8 mouse cellular contexts compared by ENCODE assay signal in genomic region chr3:90254419-90255193, GRCm38 (mm10). TPM values are rescaled to one million over a fixed set of nuclear protein-coding genes. Genes with fewer than 3 reads are reported as not detected.
DNase-seq lines count a peak whose midpoint lies in the region; ATAC-seq and TF ChIP-seq lines count a peak whose summit lies in the region.

No protein-coding gene starts in this region.

- peaks cover 32% of the 10 kb centered on the region for H3K79me3 ChIP-seq in C2C12 (ENCODE audit: low read depth)

- ATAC-seq in megakaryocyte progenitor cell, adult 5-6 weeks (replicated peaks; ENCODE audit: poor library complexity) = peak; percentile 38
- no peak; the same call in none of the 2 replicates for ATAC-seq in frontal cortex, adult (ENCODE audit: low TSS enrichment)

- peak; percentile 76 for DNase-seq in embryo, embryonic 10 days (ENCODE audit: low spot score)
- no peak for DNase-seq in embryo, embryonic 9.5 days (ENCODE audit: extremely low spot score)
- DNase-seq in embryonic facial prominence, embryonic 10.5 days (ENCODE audit: low spot score) = no peak
- peak; percentile 73 for DNase-seq in induced T-regulatory cell, adult 2 months (ENCODE audit: low read depth)
- DNase-seq in right cerebral cortex, postnatal 4 days = no peak

- peak overlapping the region; percentile 90 for H3K27ac ChIP-seq in embryonic facial prominence, embryonic 10.5 days (replicated peaks)

- H3ac ChIP-seq in C2C12 (ENCODE audit: control insufficient read depth, insufficient read length, low read depth) = peak overlapping the region; percentile 93

- peaks cover 36% of the 10 kb centered on the region for H3K36me3 ChIP-seq in C2C12 (ENCODE audit: control insufficient read depth, insufficient read depth)
- H3K36me3 ChIP-seq in embryonic facial prominence, embryonic 10.5 days (replicated peaks) = peaks cover 59% of the 10 kb centered on the region

- WGBS in embryonic facial prominence, embryonic 10.5 days = under 1% methylated on average over 41 of the region's 41 CpGs

- H3K27me3 ChIP-seq in C2C12 (ENCODE audit: control insufficient read depth, insufficient read depth, insufficient read length) = no peaks in the 10 kb centered on the region
- H3K27me3 ChIP-seq in embryonic facial prominence, embryonic 10.5 days (replicated peaks; ENCODE audit: low read depth, poor library complexity, severe bottlenecking) = no peaks in the 10 kb centered on the region

- TF ChIP-seq CTCF in C2C12 (IDR thresholded peaks at IDR 0.05; ENCODE audit: control insufficient read depth, insufficient read depth, insufficient read length) = no peak

- peaks cover 43% of the 10 kb centered on the region for H3K79me2 ChIP-seq in C2C12 (ENCODE audit: control insufficient read depth, insufficient read depth)

- H3K9me3 ChIP-seq in embryonic facial prominence, embryonic 10.5 days = no peaks in the 10 kb centered on the region

- H3K4me3 ChIP-seq in C2C12 (ENCODE audit: insufficient read depth, poor library complexity, severe bottlenecking) = peak overlapping the region; percentile 82
- H3K4me3 ChIP-seq in embryonic facial prominence, embryonic 10.5 days = peak overlapping the region; percentile 95

- H3K4me1 ChIP-seq in embryonic facial prominence, embryonic 10.5 days = peaks cover 23% of the 10 kb centered on the region

TF ChIP-seq in C2C12, 6 proteins besides CTCF, POLR2A, EP300 and RAD21:
- TF ChIP-seq USF1 (IDR thresholded peaks at IDR 0.05; ENCODE audit: low read depth) (no peak), FOSL1 (IDR thresholded peaks at IDR 0.05; ENCODE audit: insufficient read depth, low read length, poor library complexity, severe bottlenecking) (no peak), CEBPB (IDR thresholded peaks at IDR 0.05; ENCODE audit: low read depth) (no peak), MAX (IDR thresholded peaks at IDR 0.05) (no peak), MYOG (IDR thresholded peaks at IDR 0.05; ENCODE audit: control insufficient read depth, extremely low read depth, insufficient read length) (no peak), MYOD1 (IDR thresholded peaks at IDR 0.05; ENCODE audit: control insufficient read depth, insufficient read length, low read depth) (no peak)

RNA-seq across cellular contexts. Expression of gene Crtc2, which starts 0.6 kb away (rescaled TPM):
- polyA plus RNA-seq in C2C12 (2012; fragmentation: generic; extraction: Trizol) = 25.7 TPM
- polyA plus RNA-seq in embryonic facial prominence, embryonic 10.5 days (2016; fragmentation: Nextera tagmentation; extraction: Ambion mirVana) = 26.1 and 26.8 TPM in 2 replicates
- 30.9 and 32.5 TPM in 2 replicates for total RNA-seq in megakaryocyte progenitor cell, adult 5-6 weeks (2015)
- 10.2 and 18.2 TPM in 2 replicates for total RNA-seq in megakaryocyte progenitor cell, adult 5-6 weeks (2017)

RNA-seq across cellular contexts. Expression of gene Slc39a1, which starts 6.6 kb away (rescaled TPM):
- polyA plus RNA-seq in C2C12 (2012; fragmentation: generic; extraction: Trizol) = 82.1 TPM
- 60.9 and 64.2 TPM in 2 replicates for polyA plus RNA-seq in embryonic facial prominence, embryonic 10.5 days (2016; fragmentation: Nextera tagmentation; extraction: Ambion mirVana)
- total RNA-seq in megakaryocyte progenitor cell, adult 5-6 weeks (2015) = 15.6 and 19.5 TPM in 2 replicates
- total RNA-seq in megakaryocyte progenitor cell, adult 5-6 weeks (2017) = 31.4 and 41.2 TPM in 2 replicates

RNA-seq across cellular contexts. Expression of gene Dennd4b, which starts 10.4 kb away (rescaled TPM):
- polyA plus RNA-seq in C2C12 (2012; fragmentation: generic; extraction: Trizol) = 2.6 TPM
- 4.3 and 5.3 TPM in 2 replicates for polyA plus RNA-seq in embryonic facial prominence, embryonic 10.5 days (2016; fragmentation: Nextera tagmentation; extraction: Ambion mirVana)
- 16.5 and 21.9 TPM in 2 replicates for total RNA-seq in megakaryocyte progenitor cell, adult 5-6 weeks (2015)
- 8.9 and 10.4 TPM in 2 replicates for total RNA-seq in megakaryocyte progenitor cell, adult 5-6 weeks (2017)

RNA-seq across cellular contexts. Expression of gene Creb3l4, which starts 11.3 kb away (rescaled TPM):
- 0.06 TPM for polyA plus RNA-seq in C2C12 (2012; fragmentation: generic; extraction: Trizol)
- polyA plus RNA-seq in embryonic facial prominence, embryonic 10.5 days (2016; fragmentation: Nextera tagmentation; extraction: Ambion mirVana) = 4.2 and 6.1 TPM in 2 replicates
- 0.39 TPM in 1 of 2 replicates, not detected in the other for total RNA-seq in megakaryocyte progenitor cell, adult 5-6 weeks (2015)
- not detected in 2 replicates for total RNA-seq in megakaryocyte progenitor cell, adult 5-6 weeks (2017)

RNA-seq across cellular contexts. Expression of gene Jtb, which starts 23.2 kb away (rescaled TPM):
- polyA plus RNA-seq in C2C12 (2012; fragmentation: generic; extraction: Trizol) = 36.1 TPM
- polyA plus RNA-seq in embryonic facial prominence, embryonic 10.5 days (2016; fragmentation: Nextera tagmentation; extraction: Ambion mirVana) = 79.3 and 81.4 TPM in 2 replicates
- 91.6 and 102 TPM in 2 replicates for total RNA-seq in megakaryocyte progenitor cell, adult 5-6 weeks (2015)
- total RNA-seq in megakaryocyte progenitor cell, adult 5-6 weeks (2017) = 43.1 and 48.6 TPM in 2 replicates

Comparison
In these comparisons a context has a peak if more than half of its experiments do, and no peak if none do; other contexts are left out.
1. DNase-seq: peak in embryo, embryonic 10 days (single experiment) and induced T-regulatory cell, adult 2 months (single experiment); none in embryo, embryonic 9.5 days (single experiment), embryonic facial prominence, embryonic 10.5 days (single experiment) and right cerebral cortex, postnatal 4 days (single experiment).